Mouse (Mus musculus) heart, adult 8-10 months (tissue): ENCODE results near the gene Tacr3. TPM values are rescaled to one million over a fixed set of nuclear protein-coding genes. Genes with fewer than 3 reads are reported as not detected.

Experiments used
- DNase-seq: peaks from one replicate; pipeline ENCODE4 v3.0.0; 2022; ENCODE audit warnings: low spot score
- total RNA-seq, 4 experiments: library from RNA; stranded (reverse); gene quantifications; 2 replicates each; pipeline ENCODE4 v1.2.4; 2022

Gene Tacr3
- total RNA-seq = not detected

GRCm38 (mm10) chr3:134828875-134829530 lies at the start of gene Tacr3:
Gene Tacr3 (plus strand): TSS chr3:134829007.
- DNase-seq = no peak

- no peak for DNase-seq
Measured at GRCm38 (mm10) chr3:134828492-134828874, 324 bp upstream of the Tacr3 start.

GRCm38 (mm10) chr3:134829531-134829921 lies 719 bp downstream of the Tacr3 start:
- DNase-seq = no peak

- DNase-seq = no peak
Measured at GRCm38 (mm10) chr3:134851342-134851741, 22.5 kb downstream of the Tacr3 start.

GRCm38 (mm10) chr3:134877701-134878100 lies 48.9 kb downstream of the Tacr3 start:
- no peak for DNase-seq

GRCm38 (mm10) chr3:134895831-134896230 lies 67.0 kb downstream of the Tacr3 start:
- no peak for DNase-seq

GRCm38 (mm10) chr3:134908890-134909289 lies 80.1 kb downstream of the Tacr3 start:
- DNase-seq = no peak

GRCm38 (mm10) chr3:134934703-134935102 lies 105.9 kb downstream of the Tacr3 start:
- no peak for DNase-seq

- DNase-seq = no peak
Measured at GRCm38 (mm10) chr3:134935461-134935860, 106.7 kb downstream of the Tacr3 start.

GRCm38 (mm10) chr3:134963461-134963860 lies 134.7 kb downstream of the Tacr3 start:
- no peak for DNase-seq

- no peak for DNase-seq
Measured at GRCm38 (mm10) chr3:134978902-134979301, 150.1 kb downstream of the Tacr3 start.

- DNase-seq = no peak
Measured at GRCm38 (mm10) chr3:134980140-134980539, 151.3 kb downstream of the Tacr3 start.
